Mouse (Mus musculus): ENCODE results near the gene Large2.

GRCm38 (mm10) chr2:92373437-92373813 is 1.2 kb downstream of the Large2 start:
- no peak for TF ChIP-seq POLR2A (IDR thresholded peaks at IDR 0.05; ENCODE audit: borderline replicate concordance, low read depth, low read length)
- no peak for TF ChIP-seq CTCF (IDR thresholded peaks at IDR 0.05; ENCODE audit: low read depth, low read length)
